Mouse (Mus musculus) stomach, postnatal 0 days (tissue): ENCODE measurements at regions not wholly inside any gene's neighbourhood (a gene's known extent, or its start where the extent isn't known, plus 50 kb on each side); places are given as distances from the start of the nearest gene placed in this dataset.

ENCODE experiments used
- CTCF ChIP-seq: IDR thresholded peaks from 2 replicates; pipeline ENCODE4 v1.5.1; 2016; ENCODE audit warnings: antibody characterized with exemption, low read depth, mild to moderate bottlenecking, moderate library complexity
- EP300 ChIP-seq: optimal IDR thresholded peaks from 2 replicates; pipeline ENCODE3; 2016; ENCODE audit warnings: antibody characterized with exemption

- TF ChIP-seq CTCF (no peak), EP300 (no peak)
Measured at GRCm38 (mm10) chr8:80251595-80251994, 193.8 kb upstream of the Hhip start.
